In genomic region chr11:62457241-62457890, GRCm38 (mm10) we compare ENCODE assay signal across 8 mouse cellular contexts. TPM values are rescaled to one million over a fixed set of nuclear protein-coding genes. Genes with fewer than 3 reads are reported as not detected.
DNase-seq lines count a peak whose midpoint lies in the region; ATAC-seq and TF ChIP-seq lines count a peak whose summit lies in the region.

No protein-coding gene starts in this region.

- peak overlapping the region; percentile 78 for H3K4me2 ChIP-seq in kidney, embryonic 15.5 days
- H3K4me2 ChIP-seq in limb, embryonic 15.5 days = peak overlapping the region; percentile 62
- H3K4me2 ChIP-seq in midbrain, postnatal 0 days (ENCODE audit: low read depth, low read length, poor library complexity, severe bottlenecking) = peak overlapping the region; percentile 89

- TF ChIP-seq CTCF in bone marrow macrophage, adult 2 months (IDR thresholded peaks at IDR 0.05; ENCODE audit: low read depth, low read length) = no peak
- TF ChIP-seq CTCF in embryonic fibroblast, embryonic 13.5 days (IDR thresholded peaks at IDR 0.05; ENCODE audit: borderline replicate concordance, insufficient read depth, low read length) = no peak
- TF ChIP-seq CTCF in midbrain, postnatal 0 days (IDR thresholded peaks at IDR 0.05) = no peak

- peak; percentile 90 for DNase-seq in B cell, adult 2 months
- DNase-seq in heart, embryonic 10.5 days (ENCODE audit: low spot score) = peak; percentile 96
- peak; percentile 91 for DNase-seq in midbrain, postnatal 0 days (ENCODE audit: low spot score)
- DNase-seq in spleen, postnatal 10 days (ENCODE audit: low spot score in 2 of 2) = peak; percentile 88 to 92

- peaks cover 5% of the 10 kb centered on the region for H3K36me3 ChIP-seq in heart, embryonic 10.5 days
- no peaks in the 10 kb centered on the region for H3K36me3 ChIP-seq in kidney, embryonic 15.5 days
- H3K36me3 ChIP-seq in limb, embryonic 15.5 days = 0 out of 2 replicates have a peak, but pooled peaks cover 3% of the 10 kb centered on the region
- no peaks in the 10 kb centered on the region for H3K36me3 ChIP-seq in midbrain, postnatal 0 days (ENCODE audit: insufficient read depth, low read length)

- peak overlapping the region; percentile 99 for H3K4me3 ChIP-seq in bone marrow macrophage, adult 2 months (ENCODE audit: insufficient read depth, low read length)
- H3K4me3 ChIP-seq in embryonic fibroblast, embryonic 13.5 days (ENCODE audit: insufficient read depth, low read length) = peak overlapping the region; percentile 73
- peak overlapping the region; percentile 95 for H3K4me3 ChIP-seq in heart, embryonic 10.5 days
- peak overlapping the region; percentile 94 for H3K4me3 ChIP-seq in kidney, embryonic 15.5 days (replicated peaks)
- peak overlapping the region; percentile 92 for H3K4me3 ChIP-seq in limb, embryonic 15.5 days
- peak overlapping the region; percentile 99 for H3K4me3 ChIP-seq in midbrain, postnatal 0 days (ENCODE audit: low read depth, low read length)

- H3K9me3 ChIP-seq in heart, embryonic 10.5 days = no peaks in the 10 kb centered on the region
- H3K9me3 ChIP-seq in kidney, embryonic 15.5 days (replicated peaks) = no peaks in the 10 kb centered on the region
- no peaks in the 10 kb centered on the region for H3K9me3 ChIP-seq in limb, embryonic 15.5 days
- no peaks in the 10 kb centered on the region for H3K9me3 ChIP-seq in midbrain, postnatal 0 days (ENCODE audit: low read length)

- peak; percentile 95 for ATAC-seq in kidney, embryonic 15.5 days (replicated peaks; ENCODE audit: low FRiP score)
- ATAC-seq in limb, embryonic 15.5 days (ENCODE audit: insufficient number of reproducible peaks, low FRiP score, low TSS enrichment, low read depth) = peak; percentile 93
- peak; percentile 93 for ATAC-seq in midbrain, postnatal 0 days (ENCODE audit: low FRiP score)

- TF ChIP-seq POLR2A in bone marrow macrophage, adult 2 months (IDR thresholded peaks at IDR 0.05; ENCODE audit: borderline replicate concordance, low read depth, low read length) = no peak
- TF ChIP-seq POLR2A in embryonic fibroblast, embryonic 13.5 days (IDR thresholded peaks at IDR 0.05; ENCODE audit: low read depth, low read length) = peak; percentile 90

- H3K27me3 ChIP-seq in heart, embryonic 10.5 days (ENCODE audit: insufficient read depth, poor library complexity, severe bottlenecking) = no peaks in the 10 kb centered on the region
- no peaks in the 10 kb centered on the region for H3K27me3 ChIP-seq in kidney, embryonic 15.5 days
- no peaks in the 10 kb centered on the region for H3K27me3 ChIP-seq in limb, embryonic 15.5 days
- H3K27me3 ChIP-seq in midbrain, postnatal 0 days (ENCODE audit: insufficient read depth, low read length) = no peaks in the 10 kb centered on the region

- peak overlapping the region; percentile 87 for H3K27ac ChIP-seq in bone marrow macrophage, adult 2 months (ENCODE audit: insufficient read depth, low read depth, low read length)
- peak overlapping the region; percentile 81 for H3K27ac ChIP-seq in embryonic fibroblast, embryonic 13.5 days (ENCODE audit: insufficient read depth, low read length)
- H3K27ac ChIP-seq in heart, embryonic 10.5 days = peak overlapping the region; percentile 97
- H3K27ac ChIP-seq in kidney, embryonic 15.5 days = peak overlapping the region; percentile 99
- H3K27ac ChIP-seq in limb, embryonic 15.5 days = peak overlapping the region; percentile 97
- peak overlapping the region; percentile 95 for H3K27ac ChIP-seq in midbrain, postnatal 0 days (ENCODE audit: low read depth, low read length)

- WGBS in heart, embryonic 10.5 days = under 1% methylated on average over 73 of the region's 73 CpGs
- WGBS in kidney, embryonic 15.5 days = under 1% methylated on average over 73 of the region's 73 CpGs
- WGBS in limb, embryonic 15.5 days = under 1% methylated on average over 43 of the region's 73 CpGs
- WGBS in midbrain, postnatal 0 days = under 1% methylated on average over 48 of the region's 73 CpGs

- peaks cover 11% of the 10 kb centered on the region for H3K4me1 ChIP-seq in bone marrow macrophage, adult 2 months (ENCODE audit: control insufficient read depth, insufficient read depth, low read length)
- H3K4me1 ChIP-seq in embryonic fibroblast, embryonic 13.5 days (ENCODE audit: control insufficient read depth, insufficient read depth, low read length) = peaks cover 4% of the 10 kb centered on the region; the same call in 1 of the 2 replicates
- peaks cover 13% of the 10 kb centered on the region; the same call in 1 of the 2 replicates for H3K4me1 ChIP-seq in heart, embryonic 10.5 days
- peaks cover 20% of the 10 kb centered on the region for H3K4me1 ChIP-seq in kidney, embryonic 15.5 days
- H3K4me1 ChIP-seq in limb, embryonic 15.5 days = peaks cover 14% of the 10 kb centered on the region
- H3K4me1 ChIP-seq in midbrain, postnatal 0 days (ENCODE audit: insufficient read depth, low read length) = peaks cover 3% of the 10 kb centered on the region; the same call in 1 of the 2 replicates

- H3K9ac ChIP-seq in kidney, embryonic 15.5 days = peak overlapping the region; percentile 100
- peak overlapping the region; percentile 99 for H3K9ac ChIP-seq in limb, embryonic 15.5 days
- peak overlapping the region; percentile 97 for H3K9ac ChIP-seq in midbrain, postnatal 0 days (replicated peaks; ENCODE audit: low read length, poor library complexity, severe bottlenecking)

RNA-seq across cellular contexts. Expression of gene Pigl, which starts 0.9 kb away (rescaled TPM):
- 3.4 and 3.6 TPM in 2 replicates for polyA plus RNA-seq in bone marrow macrophage, adult 2 months (2012; ENCODE audit: insufficient read depth, insufficient read length, missing spikeins)
- 4.5 and 6.7 TPM in 2 replicates for polyA plus RNA-seq in embryonic fibroblast, embryonic 13.5 days (2011; ENCODE audit: insufficient read length, low read depth, missing spikeins)
- polyA plus RNA-seq in heart, embryonic 10.5 days (2016; fragmentation: Nextera tagmentation; extraction: Ambion mirVana) = 14.1 and 15.4 TPM in 2 replicates
- 11.9 and 12.4 TPM in 2 replicates for polyA plus RNA-seq in kidney, embryonic 15.5 days (2015; fragmentation: Nextera tagmentation; extraction: Ambion mirVana)
- polyA plus RNA-seq in limb, embryonic 15.5 days (2015; fragmentation: Nextera tagmentation; extraction: Ambion mirVana) = 7.3 and 7.7 TPM in 2 replicates
- total RNA-seq in midbrain, postnatal 0 days (2014; rRNA removed) = 6.7 and 7.5 TPM in 2 replicates
- polyA plus RNA-seq in midbrain, postnatal 0 days (2015; fragmentation: Nextera tagmentation; extraction: Ambion mirVana) = 8.0 and 8.2 TPM in 2 replicates

RNA-seq across cellular contexts. Expression of gene Ncor1, which starts 1.0 kb away (rescaled TPM):
- polyA plus RNA-seq in bone marrow macrophage, adult 2 months (2012; ENCODE audit: insufficient read depth, insufficient read length, missing spikeins) = 150 and 164 TPM in 2 replicates
- polyA plus RNA-seq in embryonic fibroblast, embryonic 13.5 days (2011; ENCODE audit: insufficient read length, low read depth, missing spikeins) = 179 and 225 TPM in 2 replicates
- 114 and 134 TPM in 2 replicates for polyA plus RNA-seq in heart, embryonic 10.5 days (2016; fragmentation: Nextera tagmentation; extraction: Ambion mirVana)
- 168 and 172 TPM in 2 replicates for polyA plus RNA-seq in kidney, embryonic 15.5 days (2015; fragmentation: Nextera tagmentation; extraction: Ambion mirVana)
- 127 and 148 TPM in 2 replicates for polyA plus RNA-seq in limb, embryonic 15.5 days (2015; fragmentation: Nextera tagmentation; extraction: Ambion mirVana)
- total RNA-seq in midbrain, postnatal 0 days (2014; rRNA removed) = 128 and 135 TPM in 2 replicates
- 131 and 152 TPM in 2 replicates for polyA plus RNA-seq in midbrain, postnatal 0 days (2015; fragmentation: Nextera tagmentation; extraction: Ambion mirVana)

Comparison
In these comparisons a context has a peak if more than half of its experiments do, and no peak if none do; other contexts are left out.
1. Peak in every context shown above with its lines: DNase-seq, ATAC-seq, H3K4me3 ChIP-seq and H3K27ac ChIP-seq.